Mouse (Mus musculus) urinary bladder, postnatal 4 days (tissue): ENCODE data around the gene Prelid3b.

Experiments used
- DNase-seq, 2 experiments: peaks; one replicate each; pipeline ENCODE4 v3.0.0; 2021 to 2022; ENCODE audit warnings: low spot score in 2 of 2

Prelid3b gene

DNA sequence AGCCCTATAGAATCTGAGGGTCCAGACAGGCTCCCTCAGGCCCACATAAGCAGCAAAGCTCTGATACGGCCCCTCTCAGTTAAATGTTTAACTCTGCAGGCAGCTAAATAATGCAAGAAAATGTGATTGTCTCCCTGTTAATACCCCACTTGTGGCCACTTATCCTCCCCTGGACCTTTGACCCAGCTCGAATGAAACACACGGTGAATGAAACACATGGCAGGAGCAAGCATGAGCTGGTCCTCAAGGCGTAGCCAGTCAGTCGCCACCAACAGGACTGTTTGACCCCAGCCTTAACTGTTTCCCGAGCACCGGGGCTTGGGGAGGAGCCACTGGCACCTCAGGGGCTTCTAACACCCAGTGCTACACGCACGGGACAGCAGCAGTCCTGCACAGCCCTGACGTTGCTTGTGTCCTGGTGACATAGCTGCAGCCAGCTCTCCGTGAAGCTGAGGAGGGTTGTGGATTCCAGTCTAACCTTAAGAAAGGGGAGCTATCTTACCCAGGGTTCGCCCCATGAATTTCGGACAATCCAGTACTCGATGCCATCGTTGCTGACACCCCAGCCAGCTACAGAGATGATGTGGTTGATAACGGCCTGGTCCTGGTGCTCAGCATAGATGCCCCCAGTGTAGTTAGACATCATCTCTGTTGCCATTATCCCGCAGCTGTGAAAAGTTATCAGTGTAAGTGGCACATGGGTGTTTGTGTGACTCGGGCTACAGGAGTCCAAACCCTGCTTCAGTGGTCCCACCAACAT lies 44.6 kb downstream of the Prelid3b start:
- DNase-seq: no peak

- DNase-seq: no peak
These were observed 46.0 kb downstream of the Prelid3b start for GRCm38 (mm10) chr2:174426856-174427255.

DNA sequence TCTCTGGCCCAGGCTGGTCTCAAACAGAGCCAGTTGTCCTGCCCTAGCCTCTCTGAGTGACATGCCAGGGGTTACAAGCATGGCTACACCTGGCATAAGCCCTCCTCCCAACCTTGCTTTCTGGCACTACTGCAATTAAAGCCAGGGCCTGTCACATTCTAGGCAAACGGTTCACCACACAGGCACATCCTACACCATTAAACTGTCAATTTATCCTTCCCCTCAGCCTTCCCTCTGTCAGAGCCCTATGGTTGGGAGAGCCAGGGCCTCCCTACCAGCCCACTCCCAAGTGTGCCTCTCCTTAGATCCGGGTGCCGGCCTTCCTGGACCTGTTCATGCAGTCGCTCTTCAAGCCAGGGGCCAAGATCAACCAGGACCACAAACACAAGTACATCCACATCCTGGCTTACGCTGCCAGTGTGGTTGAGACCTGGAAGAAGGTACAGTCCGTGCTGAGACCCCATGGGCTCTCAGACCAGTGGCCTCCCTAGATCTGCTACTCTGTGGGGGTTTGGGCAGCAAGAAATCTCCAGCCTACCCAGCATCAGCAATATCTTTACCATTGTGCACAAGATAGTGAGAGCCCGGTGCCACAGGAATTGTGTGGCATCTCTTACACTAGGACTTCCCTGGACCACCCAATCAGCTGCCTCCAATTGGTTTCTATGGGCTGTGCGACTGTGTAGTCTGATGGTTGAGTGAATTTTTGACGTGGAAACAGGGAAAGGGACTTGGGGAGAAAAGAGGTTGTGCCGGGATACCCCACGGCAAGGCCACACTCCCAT lies 48.4 kb downstream of the Prelid3b start:
- no peak for DNase-seq

GRCm38 (mm10) chr2:174421107-174421506 lies 51.8 kb downstream of the Prelid3b start:
- no peak for DNase-seq

DNA sequence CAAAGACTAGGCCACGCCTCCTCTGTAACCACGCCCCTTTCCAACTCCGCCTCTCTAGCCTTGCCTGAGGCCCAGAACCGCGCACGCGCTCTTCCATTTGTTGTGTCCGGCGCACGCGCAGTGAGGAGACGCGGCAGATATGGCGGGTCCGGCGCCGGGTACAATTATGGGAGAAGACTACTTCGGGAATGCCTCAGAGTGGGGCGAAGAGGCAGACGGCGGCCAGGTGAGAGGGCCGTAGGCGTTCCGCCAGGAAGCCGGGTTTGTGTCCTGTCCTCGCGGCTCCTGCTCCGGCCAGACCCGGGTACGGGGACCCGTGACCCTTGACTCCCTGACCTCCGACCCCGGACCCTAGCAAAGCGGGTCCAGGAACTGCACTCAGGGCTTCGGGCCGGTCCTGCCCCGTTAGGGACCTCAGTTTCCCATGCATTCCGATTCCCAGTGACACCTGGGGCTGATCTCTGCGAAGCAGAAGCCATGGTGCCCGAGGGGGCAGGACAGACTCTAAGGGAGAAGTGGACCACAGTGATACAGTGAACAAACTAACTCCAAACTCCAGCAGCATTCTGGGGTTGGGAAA lies 57.1 kb downstream of the Prelid3b start, which contains the start of gene Nelfcd:
Gene Nelfcd, plus strand, starts transcription at position 74 of the 580 bp plus-strand sequence.
- peak; percentile 89 to 95 for DNase-seq
